ENCODE assay signal across 10 mouse cellular contexts in genomic region chr3:149216759-149217400, GRCm38 (mm10).
A peak's percentile ranks its signal among the peaks of the same experiment; 100 is the strongest.
DNase-seq lines count a peak whose midpoint lies in the region.
"Had no signal": no experiment of that assay in that cellular context is flagged by ENCODE, and none has a peak within 500 bp of the region (broad histone marks: within the 10 kb centered on the region; RNA-seq: fewer than 3 reads in every experiment).

No protein-coding gene starts in this region.

- peak; percentile 64 for DNase-seq in heart, adult 11 months
- no peak for DNase-seq in heart, postnatal 4 days
- DNase-seq in ES-CJ7 (ENCODE audit: low read depth, low spot score) = peak; percentile 57
- peak; percentile 33 for DNase-seq in embryo, embryonic 10.5 days (ENCODE audit: low spot score)
- peak; percentile 21 for DNase-seq in layer of hippocampus, adult 9-10 months (ENCODE audit: low spot score)
- DNase-seq in left cerebral cortex, adult 8-10 months (ENCODE audit: low spot score in 2 of 2) = no peak
- no peak for DNase-seq in frontal cortex, adult 2 months (ENCODE audit: extremely low spot score in 1 of 2, low spot score in 1 of 2)
- DNase-seq in heart, adult 18-20 months = no peak
- DNase-seq: left cerebral cortex, postnatal 4 days; midbrain, embryonic 14.5 days had no signal

Comparison
In these comparisons a context has a peak if more than half of its experiments do, and no peak if none do; other contexts are left out.
1. DNase-seq: peak in heart, adult 11 months (single experiment), ES-CJ7 (single experiment), embryo, embryonic 10.5 days (single experiment) and layer of hippocampus, adult 9-10 months (single experiment); none in heart, postnatal 4 days (single experiment), left cerebral cortex, adult 8-10 months (0 of 2), frontal cortex, adult 2 months (0 of 2) and heart, adult 18-20 months (0 of 2).